ENCODE assay signal across 18 mouse cellular contexts in the genomic region with DNA sequence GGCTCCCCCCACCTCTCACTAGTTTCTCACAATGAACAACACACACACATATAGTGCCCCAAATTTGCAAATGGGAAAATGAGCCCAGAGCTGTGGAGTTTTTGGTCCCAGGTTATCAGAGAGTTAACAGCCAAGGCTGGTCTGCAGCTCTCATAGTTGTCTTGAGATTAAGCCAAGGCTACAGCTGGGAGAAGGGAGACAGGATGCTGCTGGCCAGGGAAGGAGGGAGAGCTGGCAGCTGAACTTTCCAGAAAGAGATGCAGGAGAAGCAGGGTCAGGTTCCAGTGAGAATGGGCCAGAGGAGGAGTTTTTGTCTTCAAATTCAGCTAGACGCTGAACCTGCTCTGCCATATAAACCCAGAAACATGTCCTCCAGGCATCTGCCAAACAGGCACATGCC. TPM values are rescaled to one million over a fixed set of nuclear protein-coding genes. Genes with fewer than 3 reads are reported as not detected.
DNase-seq lines count a peak whose midpoint lies in the region; ATAC-seq and TF ChIP-seq lines count a peak whose summit lies in the region.
"Had no signal": no experiment of that assay in that cellular context is flagged by ENCODE, and none has a peak within 500 bp of the region (broad histone marks: within the 10 kb centered on the region; RNA-seq: fewer than 3 reads in every experiment).

No protein-coding gene starts in this region.

- no peak overlapping the region for H3K4me3 ChIP-seq in heart, embryonic 10.5 days
- no peak overlapping the region for H3K4me3 ChIP-seq in lung, embryonic 14.5 days (ENCODE audit: low read depth, low read length)
- H3K4me3 ChIP-seq: forebrain, embryonic 10.5 days; limb, embryonic 12.5 days; liver, embryonic 15.5 days; midbrain, embryonic 15.5 days had no signal

- no peak overlapping the region for H3K9ac ChIP-seq in lung, embryonic 14.5 days
- H3K9ac ChIP-seq: limb, embryonic 12.5 days; liver, embryonic 15.5 days; midbrain, embryonic 15.5 days had no signal

- no peak overlapping the region for H3K4me2 ChIP-seq in lung, embryonic 14.5 days
- H3K4me2 ChIP-seq: limb, embryonic 12.5 days; liver, embryonic 15.5 days; midbrain, embryonic 15.5 days had no signal

- no peaks in the 10 kb centered on the region for H3K9me3 ChIP-seq in heart, embryonic 10.5 days
- no peaks in the 10 kb centered on the region for H3K9me3 ChIP-seq in lung, embryonic 14.5 days (ENCODE audit: low read depth, low read length)
- H3K9me3 ChIP-seq: forebrain, embryonic 10.5 days; limb, embryonic 12.5 days; liver, embryonic 15.5 days; midbrain, embryonic 15.5 days had no signal

- 90% methylated on average over 1 of the region's 1 CpGs for WGBS in heart, embryonic 10.5 days
- 87% methylated on average over 1 of the region's 1 CpGs for WGBS in lung, embryonic 14.5 days

- ATAC-seq in lung, embryonic 14.5 days (ENCODE audit: insufficient read depth), result no peak
- ATAC-seq: inflammation-experienced regulatory T-cells, adult 6 months; midbrain, embryonic 15.5 days had no signal

- no peak overlapping the region for H3K27ac ChIP-seq in heart, embryonic 10.5 days
- H3K27ac ChIP-seq in lung, embryonic 14.5 days (ENCODE audit: low read depth), result no peak overlapping the region
- H3K27ac ChIP-seq: forebrain, embryonic 10.5 days; limb, embryonic 12.5 days; liver, embryonic 15.5 days; midbrain, embryonic 15.5 days had no signal

- no peaks in the 10 kb centered on the region for H3K36me3 ChIP-seq in heart, embryonic 10.5 days
- H3K36me3 ChIP-seq in lung, embryonic 14.5 days (ENCODE audit: insufficient read depth), result 0 out of 2 replicates have a peak, but pooled peaks cover 2% of the 10 kb centered on the region
- H3K36me3 ChIP-seq: limb, embryonic 12.5 days; liver, embryonic 15.5 days; midbrain, embryonic 15.5 days had no signal

- peaks cover 8% of the 10 kb centered on the region for H3K4me1 ChIP-seq in heart, embryonic 10.5 days
- no peaks in the 10 kb centered on the region for H3K4me1 ChIP-seq in lung, embryonic 14.5 days (ENCODE audit: insufficient read depth)
- H3K4me1 ChIP-seq: liver, embryonic 15.5 days had no signal

- intact Hi-C loops in heart, postnatal 10 days (cut with DNase I), result no loop called here

- DNase-seq in heart, adult 11 months, result peak; percentile 95
- DNase-seq in heart, embryonic 10.5 days (ENCODE audit: low spot score), result no peak
- DNase-seq in lung, embryonic 14.5 days, result peak; percentile 5
- DNase-seq in lung, postnatal 25 days (ENCODE audit: low spot score), result no peak
- peak; percentile 31 for DNase-seq in brain, adult 2 months (ENCODE audit: low read depth, low spot score)
- DNase-seq in heart, postnatal 10 days, result peak; percentile 47
- DNase-seq in adrenal gland, adult 18-20 months (ENCODE audit: low spot score in 2 of 2), result no peak
- DNase-seq in left cerebral cortex, adult 18-20 months (ENCODE audit: low spot score in 2 of 2), result no peak
- DNase-seq: adrenal gland, postnatal 14 days; kidney, postnatal 36 days; layer of hippocampus, adult 9-11 months; right cerebral cortex, adult 18-20 months had no signal

- TF ChIP-seq CTCF in lung, embryonic 14.5 days (IDR thresholded peaks at IDR 0.05; ENCODE audit: low read depth), result no peak

- H3K27me3 ChIP-seq in heart, embryonic 10.5 days (ENCODE audit: insufficient read depth, poor library complexity, severe bottlenecking), result no peaks in the 10 kb centered on the region
- H3K27me3 ChIP-seq in lung, embryonic 14.5 days (ENCODE audit: insufficient read depth, low read length), result no peaks in the 10 kb centered on the region
- H3K27me3 ChIP-seq: liver, embryonic 15.5 days; midbrain, embryonic 15.5 days had no signal

RNA-seq across cellular contexts. Expression of a gene that starts 13.4 kb away (rescaled TPM):
- 6.7 and 9.3 TPM in 2 replicates for polyA plus RNA-seq in heart, embryonic 10.5 days (2016; fragmentation: Nextera tagmentation; extraction: Ambion mirVana)
- 14.5 and 14.6 TPM in 2 replicates for polyA plus RNA-seq in lung, embryonic 14.5 days (2014; fragmentation: Nextera tagmentation; extraction: Ambion mirVana)
- 10 to 100 TPM; 16.1 to 20.1 TPM for total RNA-seq in heart, postnatal 10 days (2021)
- total RNA-seq in adrenal gland, adult 18-20 months (2021), result 10 to 100 TPM; 11.9 to 15.7 TPM
- 10 to 100 TPM; 19.5 to 20.4 TPM for total RNA-seq in left cerebral cortex, adult 18-20 months (2021)
- total RNA-seq: neutrophil, adult 5-6 weeks had no signal

RNA-seq across cellular contexts. Expression of a gene that starts 37.0 kb away (rescaled TPM):
- polyA plus RNA-seq in heart, embryonic 10.5 days (2016; fragmentation: Nextera tagmentation; extraction: Ambion mirVana), result 26.8 and 40.7 TPM in 2 replicates
- 38.0 TPM in 2 replicates for polyA plus RNA-seq in lung, embryonic 14.5 days (2014; fragmentation: Nextera tagmentation; extraction: Ambion mirVana)
- 10 to 100 TPM; 11.4 to 13.8 TPM for total RNA-seq in heart, postnatal 10 days (2021)
- 10 to 100 TPM; 42.9 to 49.3 TPM for total RNA-seq in adrenal gland, adult 18-20 months (2021)
- 10 to 100 TPM; 91.1 to 91.7 TPM for total RNA-seq in left cerebral cortex, adult 18-20 months (2021)

RNA-seq across cellular contexts. Expression of a gene that starts 42.2 kb away (rescaled TPM):
- polyA plus RNA-seq in heart, embryonic 10.5 days (2016; fragmentation: Nextera tagmentation; extraction: Ambion mirVana), result 29.4 and 32.9 TPM in 2 replicates
- 27.0 and 29.4 TPM in 2 replicates for polyA plus RNA-seq in lung, embryonic 14.5 days (2014; fragmentation: Nextera tagmentation; extraction: Ambion mirVana)
- total RNA-seq in heart, postnatal 10 days (2021), result 10 to 100 TPM; 34.1 to 35.5 TPM
- 10 to 100 TPM; 60.1 to 75.5 TPM for total RNA-seq in adrenal gland, adult 18-20 months (2021)
- 100 to 1,000 TPM; 210 to 212 TPM for total RNA-seq in left cerebral cortex, adult 18-20 months (2021)

Comparison
In these comparisons a context has a peak if more than half of its experiments do, and no peak if none do; other contexts are left out.
1. DNase-seq: peak in heart, adult 11 months (single experiment), lung, embryonic 14.5 days (single experiment), brain, adult 2 months (single experiment) and heart, postnatal 10 days (2 of 2); none in heart, embryonic 10.5 days (single experiment), lung, postnatal 25 days (single experiment), adrenal gland, adult 18-20 months (0 of 2) and left cerebral cortex, adult 18-20 months (0 of 2).